Mouse (Mus musculus) lung, postnatal 0 days (tissue): Measurements from ENCODE around the gene Wipf1.

Experiments used
- CTCF ChIP-seq: IDR thresholded peaks from 2 replicates; pipeline ENCODE4 v1.5.1; 2016; ENCODE audit warnings: antibody characterized with exemption, mild to moderate bottlenecking
- EP300 ChIP-seq: IDR thresholded peaks from 2 replicates; pipeline ENCODE4 v1.6.1; 2016; ENCODE audit warnings: antibody characterized with exemption, mild to moderate bottlenecking, control low read depth

DNA sequence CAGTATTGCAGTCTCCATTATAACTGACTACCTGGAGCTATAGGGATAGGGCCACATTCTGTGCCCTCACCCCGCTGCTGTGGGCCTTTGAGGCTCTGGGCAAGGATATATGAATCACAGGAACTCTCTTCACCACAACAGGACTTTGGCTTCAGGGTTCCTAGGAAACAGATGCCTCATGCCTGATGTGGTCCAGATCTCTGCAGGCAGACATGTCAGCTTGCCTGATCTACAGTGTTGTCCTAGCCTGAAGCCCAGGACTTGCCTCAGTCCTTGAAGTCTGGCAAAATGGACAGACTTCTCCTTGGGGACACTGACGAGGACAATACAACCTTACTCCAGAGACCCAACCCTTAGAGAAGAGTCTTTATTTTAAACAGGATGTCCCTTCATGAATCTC lies 11.2 kb downstream of the Wipf1 start:
- TF ChIP-seq EP300, result no peak
- no peak for TF ChIP-seq CTCF
